Mouse (Mus musculus) ES-E14 (cell line): ENCODE results near the gene Snrpd2. TPM values are rescaled to one million over a fixed set of nuclear protein-coding genes. Genes with fewer than 3 reads are reported as not detected.

Experiments used
- DNase-seq: peaks from one replicate; pipeline ENCODE4 v3.0.0-alpha.2; 2013; ENCODE audit warnings: low read depth, low spot score
- H3K27ac ChIP-seq: 2 replicates; pipeline ENCODE4 v1.5.1; 2012; ENCODE audit warnings: low read depth, mild to moderate bottlenecking, low read length, moderate library complexity, mixed read lengths; ENCODE audit not compliant: poor library complexity, insufficient read depth, severe bottlenecking
- H3K36me3 ChIP-seq: 2 replicates; pipeline ENCODE4 v1.6.1; 2012; ENCODE audit warnings: mild to moderate bottlenecking, low read length, moderate library complexity, mixed read lengths; ENCODE audit not compliant: control insufficient read depth, poor library complexity, insufficient read depth, severe bottlenecking
- H3K4me1 ChIP-seq, 2 experiments: fragments of 150-350 bp in 1 of 2; sonication (generic) in 1 of 2; 2 replicates each; pipeline ENCODE4 v1.6.1; 2012; ENCODE audit warnings: low read length in 2 of 2, mild to moderate bottlenecking in 1 of 2, mixed read lengths in 1 of 2; ENCODE audit not compliant: control insufficient read depth in 2 of 2, insufficient read depth in 2 of 2, poor library complexity in 1 of 2
- H3K4me3 ChIP-seq, 2 experiments: fragments of 150-350 bp in 1 of 2; sonication (generic) in 1 of 2; 2 replicates each; pipeline ENCODE4 v1.5.1; 2012; ENCODE audit warnings: low read length in 2 of 2, low read depth in 1 of 2, mild to moderate bottlenecking in 1 of 2, mixed read lengths in 1 of 2; ENCODE audit not compliant: insufficient read depth in 1 of 2, poor library complexity in 1 of 2, severe bottlenecking in 1 of 2
- H3K9ac ChIP-seq: 2 replicates; pipeline ENCODE4 v1.6.1; 2012; ENCODE audit warnings: low read depth, mild to moderate bottlenecking, low read length, mixed read lengths; ENCODE audit not compliant: poor library complexity, insufficient read depth, severe bottlenecking
- H3K9me3 ChIP-seq: fragments of 150-350 bp; sonication (generic); 2 replicates; pipeline ENCODE4 v1.6.1; 2012; ENCODE audit warnings: low read depth, mild to moderate bottlenecking, low read length; ENCODE audit not compliant: control insufficient read depth, insufficient read depth
- CHD2 ChIP-seq: IDR thresholded peaks from 2 replicates; pipeline ENCODE4 v1.6.1; 2014; ENCODE audit warnings: mild to moderate bottlenecking, low read depth, low read length, inconsistent platforms
- HCFC1 ChIP-seq: IDR thresholded peaks from 2 replicates; pipeline ENCODE4 v1.6.1; 2012; ENCODE audit warnings: low read length, inconsistent platforms, borderline replicate concordance; ENCODE audit not compliant: insufficient read depth
- MAFK ChIP-seq: IDR thresholded peaks from 2 replicates; pipeline ENCODE4 v1.6.1; 2014; ENCODE audit warnings: mild to moderate bottlenecking, low read depth, low read length, inconsistent platforms; ENCODE audit not compliant: insufficient read depth
- ZC3H11A ChIP-seq: IDR thresholded peaks from 2 replicates; pipeline ENCODE4 v1.6.1; 2012; ENCODE audit warnings: low read depth, mild to moderate bottlenecking, inconsistent platforms, low read length, borderline replicate concordance
- ZNF384 ChIP-seq: IDR thresholded peaks from 2 replicates; pipeline ENCODE4 v1.6.1; 2012; ENCODE audit warnings: low read depth, low read length, inconsistent platforms
- in situ Hi-C, 2 experiments: fragments of 600-800 bp; cut with MboI; formaldehyde crosslinking; loops; one replicate each; pipeline ENCODE4 v1.15.1; 2025; ENCODE audit warnings: low sequenced_read_pairs in 2 of 2, inconsistent platforms in 1 of 2; ENCODE audit not compliant: unreplicated experiment in 2 of 2
- total RNA-seq: library from RNA; depleted of rRNA; stranded (reverse); fragments of 300-350 nt; gene quantifications from 2 replicates; pipeline ENCODE4 v1.2.3, GENCODE M21; 2012

The Snrpd2 gene
- total RNA-seq, 1 experiment, result 355 TPM

- Histone ChIP-seq H3K4me1 (peaks cover 2 to 10% of the 10 kb centered on the region in 2 experiments; a peak in 2 of 4 replicates), H3K36me3 (no peaks in the 10 kb centered on the region), H3K9me3 (no peaks in the 10 kb centered on the region), H3K9ac (no peak overlapping the region), H3K4me3 (no peak overlapping the region), H3K27ac (no peak overlapping the region)
- TF ChIP-seq ZC3H11A (no peak), MAFK (no peak), HCFC1 (no peak), CHD2 (no peak), ZNF384 (no peak)
- in situ Hi-C loops, result no loop called here
- no peak for DNase-seq
Observed at GRCm38 (mm10) chr7:19170142-19170541, 20.6 kb downstream of the Snrpd2 start.

GRCm38 (mm10) chr7:19171831-19172230 lies 22.3 kb downstream of the Snrpd2 start:
- in situ Hi-C loops, result no loop called here

GRCm38 (mm10) chr7:19172874-19173273 lies 23.4 kb downstream of the Snrpd2 start:
- in situ Hi-C loops, result no loop called here
- H3K27ac ChIP-seq, result no peak overlapping the region
- TF ChIP-seq CHD2 (no peak), HCFC1 (no peak)
- no peak overlapping the region for H3K9ac ChIP-seq
- peaks cover 0 to 7% of the 10 kb centered on the region in 2 experiments; a peak in 2 of 4 replicates for H3K4me1 ChIP-seq
- H3K9me3 ChIP-seq, result no peaks in the 10 kb centered on the region
- DNase-seq, result peak; percentile 85
- peak overlapping the region in 1 of 2 experiments; percentile 45; a peak in 1 of 4 replicates for H3K4me3 ChIP-seq
- H3K36me3 ChIP-seq, result no peaks in the 10 kb centered on the region

More at GRCm38 (mm10) chr7:19171831-19172230, 22.3 kb downstream of the Snrpd2 start:
- Histone ChIP-seq H3K4me3 (no peak overlapping the region), H3K36me3 (no peaks in the 10 kb centered on the region), H3K4me1 (peaks cover 0 to 7% of the 10 kb centered on the region in 2 experiments; a peak in 2 of 4 replicates), H3K9me3 (no peaks in the 10 kb centered on the region), H3K27ac (no peak overlapping the region), H3K9ac (no peak overlapping the region)
- TF ChIP-seq CHD2 (no peak), HCFC1 (no peak), ZC3H11A (no peak), ZNF384 (no peak), MAFK (no peak)
- DNase-seq, result no peak

GRCm38 (mm10) chr7:19175708-19176515 lies 26.4 kb downstream of the Snrpd2 start, which contains the start of gene Eml2:
TSS of gene Eml2 (plus strand) at chr7:19176421.
- DNase-seq, result peak; percentile 100
- H3K9me3 ChIP-seq, result no peaks in the 10 kb centered on the region
- TF ChIP-seq CHD2, result no peak
- no peak for TF ChIP-seq MAFK
- TF ChIP-seq ZC3H11A, result no peak
- no peak for TF ChIP-seq HCFC1
- no peak for TF ChIP-seq ZNF384
- no peak within 1 kb of the TSS; the same call in 1 of the 2 replicates for H3K27ac ChIP-seq
- peak within 1 kb of the TSS; percentile 45 to 64 for H3K4me3 ChIP-seq
- H3K4me1 ChIP-seq, result peaks cover 0 to 22% of the 10 kb centered on the region in 2 experiments; a peak in 2 of 4 replicates
- no peak within 1 kb of the TSS for H3K9ac ChIP-seq
- in situ Hi-C loops, result no loop called here
- no peaks in the 10 kb centered on the region for H3K36me3 ChIP-seq
